Comparison of ENCODE assay signal across 8 mouse cellular contexts in genomic region chr12:116048766-116049165, GRCm38 (mm10). TPM values are rescaled to one million over a fixed set of nuclear protein-coding genes. Genes with fewer than 3 reads are reported as not detected.
DNase-seq lines count a peak whose midpoint lies in the region; ATAC-seq and TF ChIP-seq lines count a peak whose summit lies in the region.

No protein-coding gene starts in this region.

- no peak for ATAC-seq in heart, embryonic 11.5 days (replicated peaks; ENCODE audit: insufficient number of reproducible peaks, low FRiP score, low TSS enrichment)
- ATAC-seq in forebrain, postnatal 0 days = no peak

- no peaks in the 10 kb centered on the region for H3K36me3 ChIP-seq in heart, embryonic 11.5 days (ENCODE audit: control insufficient read depth, insufficient read depth, low read length)
- H3K36me3 ChIP-seq in CH12.LX (replicated peaks in 1 of 2; ENCODE audit: control insufficient read depth in 1 of 2, insufficient read depth in 1 of 2, low read length in 1 of 2) = peaks cover 2 to 19% of the 10 kb centered on the region in 2 experiments
- H3K36me3 ChIP-seq in forebrain, postnatal 0 days (ENCODE audit: insufficient read depth) = 0 out of 2 replicates have a peak, but pooled peaks cover 5% of the 10 kb centered on the region

- in situ Hi-C loops in CH12.LX (cut with MboI; ENCODE audit: low pct_ligation_motif_present, low pct_unique_long_range_greater_than_20kb, low sequenced_read_pairs) = no loop called here

- no peak for TF ChIP-seq EP300 in CH12.LX (IDR thresholded peaks at IDR 0.05; ENCODE audit: low read length)

- no peak for TF ChIP-seq POLR2A in CH12.LX (IDR thresholded peaks at IDR 0.05; ENCODE audit: low read depth, low read length)

- no peaks in the 10 kb centered on the region for H3K9me3 ChIP-seq in heart, embryonic 11.5 days (replicated peaks; ENCODE audit: control insufficient read depth, low read length)
- H3K9me3 ChIP-seq in CH12.LX (replicated peaks; ENCODE audit: low read length) = no peaks in the 10 kb centered on the region
- H3K9me3 ChIP-seq in forebrain, postnatal 0 days (ENCODE audit: low read length) = no peaks in the 10 kb centered on the region

- DNase-seq in heart, postnatal 10 days = no peak
- DNase-seq in CH12.LX (ENCODE audit: extremely low read depth) = no peak
- no peak for DNase-seq in forebrain, postnatal 0 days
- peak; percentile 28 for DNase-seq in mesoderm, embryonic 11.5 days (ENCODE audit: low read depth, low spot score)
- no peak for DNase-seq in urinary bladder, postnatal 4 days (ENCODE audit: low spot score in 2 of 2)
- no peak for DNase-seq in urinary bladder, adult 18-20 months (ENCODE audit: low spot score in 2 of 2)
- DNase-seq in ovary, postnatal 14 days (ENCODE audit: low spot score) = no peak

- H3K4me1 ChIP-seq in heart, embryonic 11.5 days (ENCODE audit: control insufficient read depth, insufficient read depth, low read length) = peaks cover 8% of the 10 kb centered on the region
- H3K4me1 ChIP-seq in CH12.LX (ENCODE audit: control insufficient read depth in 1 of 2, insufficient read depth in 2 of 2) = peaks cover 3 to 34% of the 10 kb centered on the region in 2 experiments; a peak in 3 of 4 replicates
- H3K4me1 ChIP-seq in forebrain, postnatal 0 days (ENCODE audit: insufficient read depth) = peaks cover 11% of the 10 kb centered on the region

- peak overlapping the region; percentile 94; the same call in 1 of the 2 replicates for H3K9ac ChIP-seq in heart, embryonic 11.5 days (ENCODE audit: low read depth, low read length)
- H3K9ac ChIP-seq in CH12.LX (ENCODE audit: insufficient read depth, low read depth) = peak overlapping the region; percentile 93; the same call in 1 of the 2 replicates
- H3K9ac ChIP-seq in forebrain, postnatal 0 days = peak overlapping the region; percentile 86

- WGBS in heart, embryonic 11.5 days (ENCODE audit: insufficient replicate concordance) = 66% methylated on average over 7 of the region's 7 CpGs
- 60% methylated on average over 7 of the region's 7 CpGs for WGBS in forebrain, postnatal 0 days

- H3K27ac ChIP-seq in heart, embryonic 11.5 days (ENCODE audit: low read depth, low read length) = no peak overlapping the region
- no peak overlapping the region for H3K27ac ChIP-seq in CH12.LX (ENCODE audit: insufficient read depth, low read depth)
- H3K27ac ChIP-seq in forebrain, postnatal 0 days (ENCODE audit: low read depth, low read length) = no peak overlapping the region

- dilution Hi-C loops in CH12.LX (cut with MboI; ENCODE audit: extremely low pct_ligation_motif_present, extremely low pct_unique_long_range_greater_than_20kb, low sequenced_read_pairs) = no loop called here

- peak overlapping the region; percentile 85 for H3K4me3 ChIP-seq in heart, embryonic 11.5 days (ENCODE audit: low read depth, low read length)
- H3K4me3 ChIP-seq in CH12.LX (replicated peaks in 1 of 3; ENCODE audit: low read depth in 2 of 3, low read length in 2 of 3, poor library complexity in 1 of 3) = peak overlapping the region; percentile 78 to 92 (median 88)
- peak overlapping the region; percentile 82 for H3K4me3 ChIP-seq in forebrain, postnatal 0 days (ENCODE audit: low read depth, low read length)

- H3K4me2 ChIP-seq in heart, embryonic 11.5 days = peak overlapping the region; percentile 72
- peak overlapping the region; percentile 86 for H3K4me2 ChIP-seq in CH12.LX (ENCODE audit: insufficient read depth, low read depth, poor library complexity, severe bottlenecking)
- H3K4me2 ChIP-seq in forebrain, postnatal 0 days (ENCODE audit: low read depth) = peak overlapping the region; percentile 83

- H3K79me2 ChIP-seq in CH12.LX (replicated peaks; ENCODE audit: control insufficient read depth, extremely low read depth, insufficient read depth, poor library complexity, severe bottlenecking) = peaks cover 18% of the 10 kb centered on the region

- no peak for TF ChIP-seq RAD21 in CH12.LX (IDR thresholded peaks at IDR 0.05; ENCODE audit: low read depth, low read length)

- intact Hi-C loops in heart, postnatal 10 days (cut with DNase I) = loop anchor here (10.0 kb wide), 2 partner anchors 236 to 356 kb away; partner anchors contain the start of genes Esyt2 and Ncapg2

- H3K27me3 ChIP-seq in heart, embryonic 11.5 days (ENCODE audit: control insufficient read depth, insufficient read depth, low read length) = no peaks in the 10 kb centered on the region
- peaks cover 4% of the 10 kb centered on the region for H3K27me3 ChIP-seq in CH12.LX (replicated peaks)
- no peaks in the 10 kb centered on the region for H3K27me3 ChIP-seq in forebrain, postnatal 0 days (ENCODE audit: insufficient read depth, low read length)

- no peak for TF ChIP-seq CTCF in CH12.LX (conservative IDR thresholded peaks at IDR 0.05 in 1 of 2, IDR thresholded peaks at IDR 0.05 in 1 of 2; ENCODE audit: low read depth in 2 of 2, low read length in 2 of 2)
- TF ChIP-seq CTCF in forebrain, postnatal 0 days (IDR thresholded peaks at IDR 0.05; ENCODE audit: low read depth) = no peak

TF ChIP-seq in CH12.LX, 34 proteins besides CTCF, POLR2A, EP300 and RAD21:
- no peak for TF ChIP-seq RCOR1 (conservative IDR thresholded peaks at IDR 0.05; ENCODE audit: low read depth, low read length)
- TF ChIP-seq ETS1 (conservative IDR thresholded peaks at IDR 0.05; ENCODE audit: low read depth, low read length) = no peak
- TF ChIP-seq E2F4 (IDR thresholded peaks at IDR 0.05; ENCODE audit: insufficient replicate concordance, low read depth, low read length) = no peak
- TF ChIP-seq ZNF384 (IDR thresholded peaks at IDR 0.05; ENCODE audit: low read depth, low read length) = no peak
- TF ChIP-seq ELF1 (IDR thresholded peaks at IDR 0.05; ENCODE audit: low read depth, low read length) = no peak
- TF ChIP-seq SMC3 (IDR thresholded peaks at IDR 0.05; ENCODE audit: low read depth, low read length) = no peak

RNA-seq across cellular contexts. Expression of gene Zfp386, which starts 1.2 kb away (rescaled TPM):
- polyA plus RNA-seq in heart, embryonic 11.5 days (2014; fragmentation: Nextera tagmentation; extraction: Ambion mirVana) = 31.2 and 34.7 TPM in 2 replicates
- total RNA-seq in heart, postnatal 10 days (2021) = 10 to 100 TPM; 33.1 to 33.3 TPM
- total RNA-seq in CH12.LX (2012; rRNA removed) (13.4 and 13.9 TPM in 2 replicates), CH12.LX (2014; rRNA removed) (41.7 and 48.2 TPM in 2 replicates)
- polyA plus RNA-seq in CH12.LX (2012; ENCODE audit: insufficient read length, low read depth) = 17.6 and 23.4 TPM in 2 replicates
- total RNA-seq in forebrain, postnatal 0 days (2014; rRNA removed) = 54.5 and 63.1 TPM in 2 replicates
- 43.7 and 45.7 TPM in 2 replicates for polyA plus RNA-seq in forebrain, postnatal 0 days (2015; fragmentation: Nextera tagmentation; extraction: Ambion mirVana)

RNA-seq across cellular contexts. Expression of gene Vipr2, which starts 28.8 kb away (rescaled TPM):
- 1.3 and 2.7 TPM in 2 replicates for polyA plus RNA-seq in heart, embryonic 11.5 days (2014; fragmentation: Nextera tagmentation; extraction: Ambion mirVana)
- total RNA-seq in heart, postnatal 10 days (2021) = 1 to 10 TPM; 2.1 to 3.0 TPM
- total RNA-seq in CH12.LX (2012; rRNA removed) = not detected in 2 replicates
- total RNA-seq in CH12.LX (2014; rRNA removed) = 0.05 TPM in 1 of 2 replicates, not detected in the other
- polyA plus RNA-seq in CH12.LX (2012; ENCODE audit: insufficient read length, low read depth) = 0.19 and 0.20 TPM in 2 replicates
- 0.85 and 2.7 TPM in 2 replicates for total RNA-seq in forebrain, postnatal 0 days (2014; rRNA removed)
- polyA plus RNA-seq in forebrain, postnatal 0 days (2015; fragmentation: Nextera tagmentation; extraction: Ambion mirVana) = 0.69 and 1.4 TPM in 2 replicates
